Mouse (Mus musculus): ENCODE measurements around the gene Zfp160. TPM values are rescaled to one million over a fixed set of nuclear protein-coding genes. Genes with fewer than 3 reads are reported as not detected.
"Not testable (repeated sequence)": the region's sequence is repeated elsewhere in the genome, so short reads cannot be mapped to it uniquely, and the experiment has no call there.

Zfp160 gene
- polyA plus RNA-seq, 2 experiments: 4.5 TPM

DNA sequence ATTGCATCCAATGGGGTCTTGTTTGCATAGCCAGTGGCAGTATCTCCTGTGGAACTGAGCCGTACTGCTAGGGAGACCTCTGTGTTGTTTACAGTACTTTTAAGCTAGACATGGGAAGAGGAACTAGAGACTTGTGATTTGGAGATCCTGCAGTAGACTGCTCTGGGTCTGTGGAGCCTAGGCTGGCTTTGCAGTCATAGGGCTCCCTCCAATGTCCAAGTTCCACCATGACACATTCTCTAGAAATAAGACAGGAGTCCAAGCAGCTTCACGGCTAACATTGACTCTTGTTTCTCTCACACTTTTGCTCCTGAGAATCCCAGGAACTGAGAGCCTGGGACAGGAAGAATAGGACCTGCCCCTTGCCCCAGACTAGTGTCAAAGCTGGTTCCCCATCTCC, 44.6 kb downstream of the Zfp160 start:
- Histone ChIP-seq H3K36me3 (replicated peaks; ENCODE audit: control insufficient read depth, insufficient read depth, low read depth) (no peaks in the 10 kb centered on the region), H3K27me3 (ENCODE audit: control insufficient read depth, insufficient read depth, low read length) (no peaks in the 10 kb centered on the region), H3K4me1 (replicated peaks; ENCODE audit: control insufficient read depth in 2 of 2, insufficient read depth in 2 of 2, low read length in 1 of 2) (no peaks in the 10 kb centered on the region), H3K4me3 (ENCODE audit: insufficient read depth in 1 of 2, low read depth in 2 of 2, low read length in 2 of 2) (no peak overlapping the region), H3K4me2 (ENCODE audit: low read depth) (no peak overlapping the region), H3K9me3 (ENCODE audit: control insufficient read depth, low read length) (no peaks in the 10 kb centered on the region), H3K9ac (replicated peaks) (no peak overlapping the region), H3K27ac (no peak overlapping the region)
- no peak for DNase-seq (ENCODE audit: low read depth in 3 of 3, low spot score in 3 of 3)
- WGBS (ENCODE audit: insufficient replicate concordance): 62% methylated on average over 2 of the region's 2 CpGs
- ATAC-seq (ENCODE audit: insufficient read depth): no peak
- TF ChIP-seq EP300 (IDR thresholded peaks at IDR 0.05; ENCODE audit: low read depth): no peak
- 0 out of 2 replicates have a peak, but pooled peaks have one; percentile 13 for TF ChIP-seq CTCF (IDR thresholded peaks at IDR 0.05; ENCODE audit: low read depth)

DNA sequence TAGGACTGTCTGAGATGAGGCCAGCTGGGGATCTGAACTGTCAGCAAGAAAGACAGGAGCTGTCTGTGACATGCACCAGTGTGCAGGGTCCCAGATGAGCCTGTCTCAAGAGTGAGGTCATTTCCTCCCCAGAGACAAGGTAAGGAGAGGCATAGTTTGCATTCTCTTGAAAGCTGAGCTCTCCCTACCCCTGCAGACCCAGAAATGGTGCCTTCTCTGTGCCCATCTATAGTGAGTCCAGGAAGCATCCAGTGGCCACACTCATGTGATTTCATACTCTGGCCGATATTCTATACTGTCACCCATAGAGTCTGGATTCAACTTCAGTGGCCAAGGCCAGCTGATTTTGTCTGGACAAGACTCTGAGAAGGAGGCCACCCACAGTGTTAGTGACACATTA, 46.4 kb downstream of the Zfp160 start:
- DNase-seq (ENCODE audit: low read depth in 3 of 3, low spot score in 3 of 3); H3K9me3 ChIP-seq (ENCODE audit: control insufficient read depth, low read length); H3K27ac ChIP-seq; H3K9ac ChIP-seq (replicated peaks); H3K4me3 ChIP-seq (ENCODE audit: insufficient read depth in 1 of 2, low read depth in 2 of 2, low read length in 2 of 2); H3K4me1 ChIP-seq (replicated peaks; ENCODE audit: control insufficient read depth in 2 of 2, insufficient read depth in 2 of 2, low read length in 1 of 2); H3K27me3 ChIP-seq (ENCODE audit: control insufficient read depth, insufficient read depth, low read length); H3K36me3 ChIP-seq (replicated peaks; ENCODE audit: control insufficient read depth, insufficient read depth, low read depth); ATAC-seq (ENCODE audit: insufficient read depth); H3K4me2 ChIP-seq (ENCODE audit: low read depth): not testable (repeated sequence)
- 50% methylated on average over 1 of the region's 1 CpGs for WGBS (ENCODE audit: insufficient replicate concordance)

- Histone ChIP-seq H3K4me1 (replicated peaks; ENCODE audit: control insufficient read depth in 2 of 2, insufficient read depth in 2 of 2, low read length in 1 of 2) (no peaks in the 10 kb centered on the region), H3K9ac (replicated peaks) (no peak overlapping the region), H3K27me3 (ENCODE audit: control insufficient read depth, insufficient read depth, low read length) (no peaks in the 10 kb centered on the region), H3K4me3 (ENCODE audit: insufficient read depth in 1 of 2, low read depth in 2 of 2, low read length in 2 of 2) (no peak overlapping the region), H3K4me2 (ENCODE audit: low read depth) (no peak overlapping the region), H3K36me3 (replicated peaks; ENCODE audit: control insufficient read depth, insufficient read depth, low read depth) (no peaks in the 10 kb centered on the region), H3K27ac (no peak overlapping the region), H3K9me3 (ENCODE audit: control insufficient read depth, low read length) (no peaks in the 10 kb centered on the region)
- DNase-seq (ENCODE audit: low read depth in 3 of 3, low spot score in 3 of 3) (no peak), ATAC-seq (ENCODE audit: insufficient read depth) (no peak)
- 27% methylated on average over 1 of the region's 1 CpGs for WGBS (ENCODE audit: insufficient replicate concordance)
- TF ChIP-seq CTCF (IDR thresholded peaks at IDR 0.05; ENCODE audit: low read depth): no peak
- no peak for TF ChIP-seq EP300 (IDR thresholded peaks at IDR 0.05; ENCODE audit: low read depth)
These were observed 56.8 kb downstream of the Zfp160 start for GRCm38 (mm10) chr17:21065501-21065900.

GRCm38 (mm10) chr17:21067036-21067435, 58.3 kb downstream of the Zfp160 start:
- H3K4me2 ChIP-seq (ENCODE audit: low read depth): no peak overlapping the region
- H3K27ac ChIP-seq: no peak overlapping the region
- ATAC-seq (ENCODE audit: insufficient read depth) (no peak), DNase-seq (ENCODE audit: low read depth in 3 of 3, low spot score in 3 of 3) (no peak)
- H3K27me3 ChIP-seq (ENCODE audit: control insufficient read depth, insufficient read depth, low read length): no peaks in the 10 kb centered on the region
- no peaks in the 10 kb centered on the region for H3K9me3 ChIP-seq (ENCODE audit: control insufficient read depth, low read length)
- H3K9ac ChIP-seq (replicated peaks): no peak overlapping the region
- H3K4me1 ChIP-seq (replicated peaks; ENCODE audit: control insufficient read depth in 2 of 2, insufficient read depth in 2 of 2, low read length in 1 of 2): no peaks in the 10 kb centered on the region
- TF ChIP-seq CTCF (IDR thresholded peaks at IDR 0.05; ENCODE audit: low read depth) (no peak), EP300 (IDR thresholded peaks at IDR 0.05; ENCODE audit: low read depth) (no peak)
- no peak overlapping the region for H3K4me3 ChIP-seq (ENCODE audit: insufficient read depth in 1 of 2, low read depth in 2 of 2, low read length in 2 of 2)
- H3K36me3 ChIP-seq (replicated peaks; ENCODE audit: control insufficient read depth, insufficient read depth, low read depth): no peaks in the 10 kb centered on the region

GRCm38 (mm10) chr17:21069443-21069842, 60.7 kb downstream of the Zfp160 start:
- WGBS (ENCODE audit: insufficient replicate concordance): no CpG with 5 or more reads among the region's 3 CpGs
- not testable (repeated sequence) for H3K27ac ChIP-seq; H3K9ac ChIP-seq (replicated peaks); ATAC-seq (ENCODE audit: insufficient read depth); H3K4me3 ChIP-seq (ENCODE audit: insufficient read depth in 1 of 2, low read depth in 2 of 2, low read length in 2 of 2); DNase-seq (ENCODE audit: low read depth in 3 of 3, low spot score in 3 of 3); H3K4me2 ChIP-seq (ENCODE audit: low read depth); H3K36me3 ChIP-seq (replicated peaks; ENCODE audit: control insufficient read depth, insufficient read depth, low read depth); H3K9me3 ChIP-seq (ENCODE audit: control insufficient read depth, low read length); H3K4me1 ChIP-seq (replicated peaks; ENCODE audit: control insufficient read depth in 2 of 2, insufficient read depth in 2 of 2, low read length in 1 of 2); H3K27me3 ChIP-seq (ENCODE audit: control insufficient read depth, insufficient read depth, low read length)

- H3K36me3 ChIP-seq (replicated peaks; ENCODE audit: control insufficient read depth, insufficient read depth, low read depth); H3K4me1 ChIP-seq (replicated peaks; ENCODE audit: control insufficient read depth in 2 of 2, insufficient read depth in 2 of 2, low read length in 1 of 2); H3K9me3 ChIP-seq (ENCODE audit: control insufficient read depth, low read length); ATAC-seq (ENCODE audit: insufficient read depth); H3K27ac ChIP-seq; DNase-seq (ENCODE audit: low read depth in 3 of 3, low spot score in 3 of 3); H3K4me3 ChIP-seq (ENCODE audit: insufficient read depth in 1 of 2, low read depth in 2 of 2, low read length in 2 of 2); H3K9ac ChIP-seq (replicated peaks); H3K27me3 ChIP-seq (ENCODE audit: control insufficient read depth, insufficient read depth, low read length); H3K4me2 ChIP-seq (ENCODE audit: low read depth): not testable (repeated sequence)
- WGBS (ENCODE audit: insufficient replicate concordance): 48% methylated on average over 2 of the region's 2 CpGs
These were observed 62.3 kb downstream of the Zfp160 start for GRCm38 (mm10) chr17:21070971-21071370.

Other genes starting within 250 kb of the Zfp160 start
- gene Vmn1r228, start 222.7 kb upstream of the Zfp160 start, polyA plus RNA-seq (2012; rRNA removed): not detected in 2 replicates
- gene Vmn1r228, start 222.7 kb upstream of the Zfp160 start, polyA plus RNA-seq (2014; fragmentation: Nextera tagmentation; extraction: Ambion mirVana): not detected in 2 replicates
- gene Vmn1r229, start 197.3 kb upstream of the Zfp160 start, polyA plus RNA-seq (2012; rRNA removed): not detected in 2 replicates
- not detected in 2 replicates for gene Vmn1r229, start 197.3 kb upstream of the Zfp160 start, polyA plus RNA-seq (2014; fragmentation: Nextera tagmentation; extraction: Ambion mirVana)
- not detected in 2 replicates for gene Vmn1r230, start 168.5 kb upstream of the Zfp160 start, polyA plus RNA-seq (2012; rRNA removed)
- gene Vmn1r230, start 168.5 kb upstream of the Zfp160 start, polyA plus RNA-seq (2014; fragmentation: Nextera tagmentation; extraction: Ambion mirVana): not detected in 2 replicates
- not detected in 2 replicates for gene Vmn1r231, start 103.8 kb upstream of the Zfp160 start, polyA plus RNA-seq (2012; rRNA removed)
- not detected in 2 replicates for gene Vmn1r231, start 103.8 kb upstream of the Zfp160 start, polyA plus RNA-seq (2014; fragmentation: Nextera tagmentation; extraction: Ambion mirVana)
- not detected in 2 replicates for gene Vmn1r232, start 89.2 kb upstream of the Zfp160 start, polyA plus RNA-seq (2012; rRNA removed)
- gene Vmn1r232, start 89.2 kb upstream of the Zfp160 start, polyA plus RNA-seq (2014; fragmentation: Nextera tagmentation; extraction: Ambion mirVana): not detected in 2 replicates
- gene Ppp2r1a, start 63.6 kb upstream of the Zfp160 start, polyA plus RNA-seq (2012; rRNA removed): 46.0 and 54.5 TPM in 2 replicates
- gene Ppp2r1a, start 63.6 kb upstream of the Zfp160 start, polyA plus RNA-seq (2014; fragmentation: Nextera tagmentation; extraction: Ambion mirVana): 82.4 and 82.5 TPM in 2 replicates
- gene Vmn1r233, start 12.4 kb upstream of the Zfp160 start, polyA plus RNA-seq (2012; rRNA removed): not detected in 2 replicates
- not detected in 2 replicates for gene Vmn1r233, start 12.4 kb upstream of the Zfp160 start, polyA plus RNA-seq (2014; fragmentation: Nextera tagmentation; extraction: Ambion mirVana)
- gene Vmn1r234, start 217.2 kb downstream of the Zfp160 start, polyA plus RNA-seq (2012; rRNA removed): not detected in 2 replicates
- gene Vmn1r234, start 217.2 kb downstream of the Zfp160 start, polyA plus RNA-seq (2014; fragmentation: Nextera tagmentation; extraction: Ambion mirVana): not detected in 2 replicates
- gene Vmn1r235, start 247.5 kb downstream of the Zfp160 start, polyA plus RNA-seq (2012; rRNA removed): not detected in 2 replicates
- not detected in 2 replicates for gene Vmn1r235, start 247.5 kb downstream of the Zfp160 start, polyA plus RNA-seq (2014; fragmentation: Nextera tagmentation; extraction: Ambion mirVana)